Mouse (Mus musculus) limb, embryonic 14.5 days (tissue): ENCODE data around the gene Baz1a. TPM values are rescaled to one million over a fixed set of nuclear protein-coding genes. Genes with fewer than 3 reads are reported as not detected.

ENCODE experiments used
- ATAC-seq: fragments of 200-750 bp; cut with Nextera tagmentation; 2 replicates; pipeline ENCODE4 v1.8.0; 2017; ENCODE audit warnings: low read depth, moderate number of reproducible peaks, moderate TSS enrichment; ENCODE audit not compliant: low FRiP score
- DNase-seq: peaks from one replicate; pipeline ENCODE4 v3.0.0-alpha.2; 2015; ENCODE audit warnings: low spot score
- H3K27ac ChIP-seq: fragments of 300-500 bp; sonication (generic); replicated peaks from 2 replicates; pipeline ENCODE4 v1.5.1; 2014; ENCODE audit warnings: low read depth, mild to moderate bottlenecking, low read length, moderate library complexity, mixed read lengths
- H3K27me3 ChIP-seq: fragments of 300-500 bp; sonication (generic); 2 replicates; pipeline ENCODE4 v1.6.1; 2014; ENCODE audit warnings: low read length, mixed read lengths; ENCODE audit not compliant: control insufficient read depth, insufficient read depth
- H3K36me3 ChIP-seq: fragments of 300-500 bp; sonication (generic); 2 replicates; pipeline ENCODE4 v1.6.1; 2014; ENCODE audit warnings: mild to moderate bottlenecking, low read length, moderate library complexity, mixed read lengths; ENCODE audit not compliant: control insufficient read depth, insufficient read depth
- H3K4me1 ChIP-seq: fragments of 300-500 bp; sonication (generic); 2 replicates; pipeline ENCODE4 v1.6.1; 2014; ENCODE audit warnings: antibody characterized with exemption, low read length, mixed read lengths; ENCODE audit not compliant: control insufficient read depth, insufficient read depth
- H3K4me2 ChIP-seq: fragments of 300-500 bp; sonication (generic); replicated peaks from 2 replicates; pipeline ENCODE4 v1.6.1; 2014; ENCODE audit warnings: low read depth, mild to moderate bottlenecking, low read length, moderate library complexity; ENCODE audit not compliant: severe bottlenecking
- H3K4me3 ChIP-seq: fragments of 300-500 bp; sonication (generic); replicated peaks from 2 replicates; pipeline ENCODE4 v1.5.1; 2014; ENCODE audit warnings: low read length
- H3K9ac ChIP-seq: fragments of 300-500 bp; sonication (generic); 2 replicates; pipeline ENCODE4 v1.6.1; 2014; ENCODE audit warnings: mild to moderate bottlenecking, low read depth, low read length, moderate library complexity; ENCODE audit not compliant: severe bottlenecking
- H3K9me3 ChIP-seq: fragments of 300-500 bp; sonication (generic); 2 replicates; pipeline ENCODE4 v1.6.1; 2016; ENCODE audit warnings: low read length; ENCODE audit not compliant: control insufficient read depth
- POLR2A ChIP-seq: fragments of 200-500 bp; IDR thresholded peaks from 2 replicates; pipeline ENCODE4 v1.8.0; 2012; ENCODE audit warnings: inconsistent platforms, mild to moderate bottlenecking, moderate library complexity, borderline replicate concordance; ENCODE audit not compliant: insufficient read depth, insufficient read length; ENCODE audit errors: extremely low read depth
- WGBS: fragments of 180-500 bp; shearing (Covaris S2); extraction: QIAGEN DNeasy Blood & Tissue Kit; methylation state at CpG from one replicate; pipeline ENCODE4 v1.1.7; 2014; 5-methylcytosine and 5-hydroxymethylcytosine counted together
- polyA plus RNA-seq, 2 experiments: library from polyadenylated mRNA; depleted of rRNA in 1 of 2; stranded (reverse) in 1 of 2; unstranded in 1 of 2; fragments of >200 nt; fragmentation: Nextera tagmentation in 1 of 2; extraction: Ambion mirVana in 1 of 2; gene quantifications; 2 replicates each; pipeline versions ENCODE4 v1.2.1 to v1.2.3; 2012 to 2014

Gene Baz1a
- polyA plus RNA-seq, 2 experiments, result 13.3 to 17.9 TPM

DNA sequence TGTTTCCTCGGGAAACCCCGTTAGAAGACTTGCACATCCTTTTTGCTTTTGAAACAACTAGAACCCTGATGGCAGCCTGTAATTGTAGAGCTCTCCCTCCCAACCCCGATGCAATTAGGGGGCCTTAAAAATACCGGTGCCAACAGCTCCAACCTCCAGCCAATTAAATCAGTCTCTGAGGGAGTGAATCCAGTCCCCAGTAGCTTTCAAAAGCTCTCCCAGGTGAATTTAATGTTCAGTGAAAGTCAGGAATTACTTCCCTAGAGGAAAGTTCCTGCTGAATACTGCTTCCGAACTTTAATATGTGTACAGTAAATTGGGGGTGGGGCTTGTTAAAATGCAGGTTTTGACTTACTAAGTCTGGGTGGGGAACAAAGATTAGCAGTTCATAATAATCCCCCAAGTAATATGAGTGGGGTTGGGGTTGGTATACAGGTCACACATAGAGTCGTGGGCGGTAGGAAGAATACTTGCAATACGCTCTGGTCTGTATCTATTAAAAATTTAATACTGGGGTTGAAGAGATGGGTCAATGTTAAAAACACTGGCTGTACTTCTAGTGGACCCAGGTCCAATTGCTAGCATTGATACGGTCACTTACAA, 3.1 kb upstream of the Baz1a start:
- no peaks in the 10 kb centered on the region for H3K27me3 ChIP-seq
- DNase-seq, result no peak
- TF ChIP-seq POLR2A, result no peak
- H3K27ac ChIP-seq, result no peak overlapping the region
- no peak for ATAC-seq
- WGBS, result 21% methylated on average over 9 of the region's 9 CpGs
- H3K4me2 ChIP-seq, result no peak overlapping the region
- no peaks in the 10 kb centered on the region for H3K36me3 ChIP-seq
- no peak overlapping the region for H3K9ac ChIP-seq
- H3K4me3 ChIP-seq, result no peak overlapping the region
- H3K4me1 ChIP-seq, result 0 out of 2 replicates have a peak, but pooled peaks cover 7% of the 10 kb centered on the region
- no peaks in the 10 kb centered on the region for H3K9me3 ChIP-seq

DNA sequence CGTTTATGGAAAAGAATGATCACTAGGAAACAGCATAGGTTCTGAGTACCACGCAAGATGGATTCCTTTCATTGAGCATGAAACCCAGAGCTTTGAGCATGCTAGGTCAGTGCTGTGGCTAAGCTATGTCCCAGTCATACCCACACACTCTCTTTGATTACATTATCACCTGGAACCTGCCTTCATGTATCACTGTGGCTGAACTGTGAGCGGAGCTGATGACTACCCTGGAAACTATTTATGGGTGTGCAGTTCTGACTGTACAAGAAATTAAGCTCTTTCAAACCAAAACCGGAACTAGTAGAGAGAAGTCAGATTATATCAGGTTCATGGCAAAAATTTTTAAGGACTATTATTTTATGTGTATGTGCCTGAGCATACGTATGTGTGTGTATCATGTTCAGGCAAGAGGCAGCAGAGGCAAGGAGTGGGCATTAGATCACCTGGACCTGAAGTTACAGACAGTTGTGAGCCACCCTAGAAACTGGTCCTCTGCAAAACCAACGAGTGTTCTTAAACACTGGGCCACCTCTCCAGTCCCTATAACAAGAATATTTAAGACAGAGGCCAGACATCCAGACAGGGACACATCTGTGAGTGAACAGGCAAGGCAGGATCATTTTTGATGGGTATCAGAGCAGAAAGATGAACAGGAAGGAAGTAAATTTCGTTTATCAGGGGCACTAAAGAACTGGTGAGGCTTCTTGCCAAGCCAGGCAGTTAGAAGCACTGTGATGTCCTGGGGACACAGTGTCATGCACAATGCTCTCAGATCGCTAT, 2.4 kb upstream of the Baz1a start:
- H3K9ac ChIP-seq, result no peak overlapping the region
- WGBS, result 53% methylated on average over 8 of the region's 8 CpGs
- H3K27me3 ChIP-seq, result no peaks in the 10 kb centered on the region
- no peak overlapping the region for H3K27ac ChIP-seq
- 0 out of 2 replicates have a peak, but pooled peaks cover 7% of the 10 kb centered on the region for H3K4me1 ChIP-seq
- TF ChIP-seq POLR2A, result no peak
- no peak for DNase-seq
- no peaks in the 10 kb centered on the region for H3K9me3 ChIP-seq
- ATAC-seq, result no peak
- H3K36me3 ChIP-seq, result no peaks in the 10 kb centered on the region
- H3K4me3 ChIP-seq, result no peak overlapping the region
- no peak overlapping the region for H3K4me2 ChIP-seq

DNA sequence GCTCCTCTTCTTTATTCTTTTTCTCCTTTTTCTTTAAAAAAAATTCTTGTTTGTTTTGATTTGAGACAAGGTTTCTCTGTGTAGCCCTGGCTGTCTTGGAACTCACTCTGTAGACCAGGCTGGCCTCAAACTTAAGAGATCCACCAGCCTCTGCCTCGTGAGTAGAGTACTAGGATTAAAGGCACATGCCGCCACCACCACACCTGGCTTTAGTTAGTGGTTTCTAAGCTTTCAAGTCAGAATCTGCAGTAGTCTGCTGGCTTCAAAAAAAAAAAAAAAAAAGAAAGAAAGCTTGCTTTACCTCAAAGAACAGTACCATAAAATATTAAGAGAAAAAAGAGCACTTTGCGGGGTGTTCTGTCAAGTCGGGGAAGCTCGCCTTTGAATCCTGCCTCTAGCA, 1.3 kb upstream of the Baz1a start:
- Histone ChIP-seq H3K9me3 (no peaks in the 10 kb centered on the region), H3K36me3 (no peaks in the 10 kb centered on the region), H3K9ac (no peak overlapping the region), H3K4me1 (0 out of 2 replicates have a peak, but pooled peaks cover 7% of the 10 kb centered on the region), H3K27me3 (no peaks in the 10 kb centered on the region), H3K4me2 (no peak overlapping the region), H3K4me3 (no peak overlapping the region), H3K27ac (no peak overlapping the region)
- TF ChIP-seq POLR2A, result no peak
- DNase-seq, result no peak
- no peak for ATAC-seq
- 15% methylated on average over 5 of the region's 5 CpGs for WGBS

DNA sequence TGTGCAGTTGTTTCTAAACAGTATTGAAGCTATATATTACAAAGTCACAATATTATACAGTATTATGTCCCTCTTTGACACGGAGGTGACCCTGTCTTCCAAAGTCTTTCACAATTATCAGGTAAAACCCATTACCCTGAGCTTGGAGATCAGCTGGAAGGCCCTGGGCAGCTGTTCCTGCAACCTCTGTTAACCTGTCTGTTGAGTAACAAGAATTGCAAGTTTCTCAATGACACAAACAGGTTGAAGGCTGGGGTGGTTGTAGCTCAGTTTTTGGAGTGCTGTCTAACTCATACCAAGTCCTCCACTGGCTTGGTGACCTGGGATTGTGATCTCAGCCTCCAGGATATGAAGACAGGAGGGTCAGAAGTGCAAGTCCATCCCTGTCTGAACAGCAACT, 1.1 kb downstream of the Baz1a start:
- Histone ChIP-seq H3K9me3 (no peaks in the 10 kb centered on the region), H3K9ac (no peak overlapping the region), H3K27ac (no peak overlapping the region), H3K4me1 (0 out of 2 replicates have a peak, but pooled peaks cover 7% of the 10 kb centered on the region), H3K36me3 (no peaks in the 10 kb centered on the region), H3K4me2 (no peak overlapping the region), H3K27me3 (no peaks in the 10 kb centered on the region), H3K4me3 (no peak overlapping the region)
- no peak for TF ChIP-seq POLR2A
- no peak for DNase-seq
- ATAC-seq, result no peak
- 83% methylated on average over 1 of the region's 1 CpGs for WGBS

DNA sequence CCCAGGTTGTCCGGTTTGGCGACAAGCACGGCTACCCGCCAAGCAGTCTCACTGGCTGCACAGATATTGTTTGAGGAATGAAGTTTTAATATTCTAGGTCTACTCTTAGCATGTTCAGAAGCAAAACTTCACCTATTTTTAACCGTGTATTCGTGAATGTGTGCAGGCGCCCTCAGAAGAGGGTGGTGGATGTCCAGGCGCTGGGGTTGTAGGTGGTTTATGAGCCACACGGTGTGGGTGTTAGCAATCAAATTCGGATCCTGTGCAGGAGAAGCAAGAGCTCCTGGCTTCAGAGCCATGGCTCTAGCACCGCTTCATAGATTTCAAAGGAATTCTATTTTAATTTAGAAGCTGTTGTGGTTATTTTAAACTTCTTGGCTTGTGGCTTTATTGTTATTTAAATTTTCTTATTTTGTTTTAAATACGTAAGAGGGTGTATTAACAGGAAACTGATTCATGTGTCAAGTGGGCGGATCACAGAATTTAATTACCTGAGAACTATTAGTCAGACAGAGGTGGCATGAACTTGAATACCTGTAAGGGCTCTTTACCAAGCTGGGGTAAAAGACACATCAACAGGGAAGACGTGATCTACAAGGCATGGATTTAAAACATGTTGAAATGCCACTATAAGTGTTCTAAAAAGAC, 6.7 kb downstream of the Baz1a start:
- no peak for DNase-seq
- no peak for TF ChIP-seq POLR2A
- Histone ChIP-seq H3K4me1 (no peaks in the 10 kb centered on the region), H3K9ac (no peak overlapping the region), H3K4me3 (no peak overlapping the region), H3K27me3 (no peaks in the 10 kb centered on the region), H3K27ac (no peak overlapping the region), H3K9me3 (no peaks in the 10 kb centered on the region), H3K36me3 (no peaks in the 10 kb centered on the region), H3K4me2 (no peak overlapping the region)
- 70% methylated on average over 14 of the region's 14 CpGs for WGBS
- ATAC-seq, result no peak
